Mouse (Mus musculus): ENCODE measurements around the gene Gm5901. TPM values are rescaled to one million over a fixed set of nuclear protein-coding genes. Genes with fewer than 3 reads are reported as not detected.
A peak's percentile ranks its signal among the peaks of the same experiment; 100 is the strongest.
"Not testable (repeated sequence)": the region's sequence is repeated elsewhere in the genome, so short reads cannot be mapped to it uniquely, and the experiment has no call there.

Gm5901 gene
- polyA plus RNA-seq, 1 experiment from 2014 or later: not detected

GRCm38 (mm10) chr7:105395131-105395820 lies 20.4 kb downstream of the Gm5901 start:
- no peak for DNase-seq
- H3K4me3 ChIP-seq (replicated peaks; ENCODE audit: low read depth, low read length): no peak overlapping the region
- no peak overlapping the region for H3K4me2 ChIP-seq (ENCODE audit: low read length)
- H3K4me1 ChIP-seq (ENCODE audit: control insufficient read depth, insufficient read depth, low read length): peaks cover 6% of the 10 kb centered on the region
- no peaks in the 10 kb centered on the region for H3K9me3 ChIP-seq (ENCODE audit: control insufficient read depth, low read length)
- no peak overlapping the region for H3K27ac ChIP-seq (replicated peaks; ENCODE audit: low read depth, low read length)
- H3K9ac ChIP-seq (replicated peaks; ENCODE audit: low read length): no peak overlapping the region
- no peaks in the 10 kb centered on the region for H3K27me3 ChIP-seq (ENCODE audit: control insufficient read depth, insufficient read depth, low read length)
- ATAC-seq (ENCODE audit: low FRiP score, low TSS enrichment): no peak
- peaks cover 12% of the 10 kb centered on the region for H3K36me3 ChIP-seq (ENCODE audit: control insufficient read depth, insufficient read depth, low read length)

- no peak overlapping the region for H3K27ac ChIP-seq (replicated peaks; ENCODE audit: low read depth, low read length)
- H3K4me3 ChIP-seq (replicated peaks; ENCODE audit: low read depth, low read length): no peak overlapping the region
- DNase-seq (no peak), ATAC-seq (ENCODE audit: low FRiP score, low TSS enrichment) (no peak)
- H3K4me2 ChIP-seq (ENCODE audit: low read length): no peak overlapping the region
- no peak overlapping the region for H3K9ac ChIP-seq (replicated peaks; ENCODE audit: low read length)
- peaks cover 10% of the 10 kb centered on the region for H3K36me3 ChIP-seq (ENCODE audit: control insufficient read depth, insufficient read depth, low read length)
- peaks cover 6% of the 10 kb centered on the region for H3K4me1 ChIP-seq (ENCODE audit: control insufficient read depth, insufficient read depth, low read length)
- H3K9me3 ChIP-seq (ENCODE audit: control insufficient read depth, low read length): no peaks in the 10 kb centered on the region
- no peaks in the 10 kb centered on the region for H3K27me3 ChIP-seq (ENCODE audit: control insufficient read depth, insufficient read depth, low read length)
Measured at GRCm38 (mm10) chr7:105396126-105396525, 21.3 kb downstream of the Gm5901 start.

DNA sequence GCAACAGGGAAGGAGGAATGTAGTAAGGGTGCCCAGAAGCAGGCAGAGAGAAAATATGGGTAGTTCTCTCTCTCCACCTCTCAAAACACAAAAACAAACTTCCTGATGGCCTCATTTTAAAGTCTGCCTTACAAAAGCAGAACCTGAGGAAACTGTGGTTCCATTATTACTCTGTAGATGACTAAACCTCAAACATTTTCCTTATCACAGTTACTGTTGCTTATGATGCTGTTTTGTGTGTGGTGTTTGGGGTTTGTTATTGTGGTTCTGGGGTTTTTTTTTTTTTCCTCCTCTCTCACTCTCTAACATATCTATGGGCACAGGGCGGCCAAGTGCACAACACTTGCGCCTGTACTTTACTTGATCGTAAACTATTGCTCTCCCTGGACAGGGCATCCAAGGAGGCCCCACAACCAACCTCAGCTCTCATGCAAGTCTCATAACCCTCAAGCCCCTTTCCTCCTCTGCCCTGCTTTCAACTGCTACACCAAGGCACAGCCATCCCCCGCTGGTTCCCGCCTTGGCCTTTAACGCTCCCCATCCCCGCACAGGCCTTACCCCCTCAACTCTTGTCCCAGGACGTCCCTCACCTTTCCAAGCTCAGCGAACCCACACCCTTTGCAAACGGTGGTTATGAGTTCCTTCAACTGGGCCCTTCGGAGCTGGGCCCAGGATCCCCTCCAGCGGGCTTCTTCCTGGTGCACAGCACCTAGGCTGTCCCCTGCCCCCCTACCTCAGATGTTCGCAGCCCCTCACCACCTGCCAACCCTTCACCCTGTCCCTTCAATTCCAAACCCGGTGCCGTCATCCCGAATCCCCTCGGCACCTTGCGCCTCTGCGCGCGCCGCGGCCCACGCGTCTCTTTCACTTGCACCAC lies 24.5 kb downstream of the Gm5901 start:
- Histone ChIP-seq H3K4me1 (ENCODE audit: control insufficient read depth, insufficient read depth, low read length) (peaks cover 6% of the 10 kb centered on the region), H3K36me3 (ENCODE audit: control insufficient read depth, insufficient read depth, low read length) (peaks cover 10% of the 10 kb centered on the region), H3K27ac (replicated peaks; ENCODE audit: low read depth, low read length) (peak overlapping the region; percentile 64), H3K9ac (replicated peaks; ENCODE audit: low read length) (peak overlapping the region; percentile 84), H3K4me2 (ENCODE audit: low read length) (peak overlapping the region; percentile 76), H3K27me3 (ENCODE audit: control insufficient read depth, insufficient read depth, low read length) (no peaks in the 10 kb centered on the region), H3K9me3 (ENCODE audit: control insufficient read depth, low read length) (no peaks in the 10 kb centered on the region), H3K4me3 (replicated peaks; ENCODE audit: low read depth, low read length) (peak overlapping the region; percentile 80)
- 2% methylated on average over 25 of the region's 25 CpGs for WGBS
- ATAC-seq (ENCODE audit: low FRiP score, low TSS enrichment) (no peak), DNase-seq (peak; percentile 17)

DNA sequence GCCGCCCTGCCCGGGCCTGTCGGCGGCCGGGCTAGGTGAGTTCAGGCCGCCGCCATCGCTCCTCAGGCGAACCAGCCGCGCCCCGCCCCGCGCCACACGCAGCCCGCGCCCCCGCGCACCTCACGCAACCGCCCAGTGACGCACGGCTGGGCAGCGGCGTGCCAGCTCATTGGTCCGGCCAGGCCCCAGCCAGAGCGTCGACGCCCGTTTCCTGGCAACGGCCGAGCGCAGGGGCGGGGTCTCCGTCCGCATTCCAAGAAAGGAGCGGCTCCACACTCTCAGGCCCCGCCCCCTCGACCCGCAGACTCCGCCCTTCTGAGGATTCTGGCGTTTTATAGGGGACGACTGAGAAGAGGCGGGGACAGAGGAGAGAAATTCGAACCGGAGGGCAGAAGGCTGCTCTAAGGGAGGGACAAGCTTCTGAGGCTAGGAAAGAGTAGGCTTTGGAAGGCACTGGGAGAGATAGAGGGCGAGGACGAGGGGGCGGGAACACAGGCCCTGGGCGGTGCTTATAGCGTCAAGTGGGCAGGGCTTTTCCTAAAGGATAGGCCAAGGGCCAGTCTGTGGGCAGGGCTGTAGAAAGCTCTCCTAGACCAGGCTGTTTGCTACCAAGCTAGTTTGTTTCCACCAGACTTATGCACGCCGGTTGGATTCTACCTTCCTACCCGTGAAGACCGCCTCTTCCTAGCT lies 25.2 kb downstream of the Gm5901 start, which contains the start of gene Fam160a2:
Fam160a2 (minus strand) TSS at position 120 of the 690 bp plus-strand sequence.
- peak within 1 kb of the TSS; percentile 76 for H3K4me2 ChIP-seq (ENCODE audit: low read length)
- peak within 1 kb of the TSS; percentile 80 for H3K4me3 ChIP-seq (replicated peaks; ENCODE audit: low read depth, low read length)
- H3K27ac ChIP-seq (replicated peaks; ENCODE audit: low read depth, low read length): peak within 1 kb of the TSS; percentile 79
- peaks cover 7% of the 10 kb centered on the region; the same call in 1 of the 2 replicates for H3K36me3 ChIP-seq (ENCODE audit: control insufficient read depth, insufficient read depth, low read length)
- no peaks in the 10 kb centered on the region for H3K9me3 ChIP-seq (ENCODE audit: control insufficient read depth, low read length)
- WGBS: under 1% methylated on average over 55 of the region's 55 CpGs
- peak within 1 kb of the TSS; percentile 84 for H3K9ac ChIP-seq (replicated peaks; ENCODE audit: low read length)
- peak; percentile 100 for DNase-seq
- H3K4me1 ChIP-seq (ENCODE audit: control insufficient read depth, insufficient read depth, low read length): peaks cover 6% of the 10 kb centered on the region
- no peaks in the 10 kb centered on the region for H3K27me3 ChIP-seq (ENCODE audit: control insufficient read depth, insufficient read depth, low read length)
- ATAC-seq (ENCODE audit: low FRiP score, low TSS enrichment): peak; percentile 99

- H3K4me3 ChIP-seq (replicated peaks; ENCODE audit: low read depth, low read length): no peak within 1 kb of the TSS
- 81% methylated on average over 5 of the region's 5 CpGs for WGBS
- no peaks in the 10 kb centered on the region for H3K27me3 ChIP-seq (ENCODE audit: control insufficient read depth, insufficient read depth, low read length)
- H3K27ac ChIP-seq (replicated peaks; ENCODE audit: low read depth, low read length): no peak within 1 kb of the TSS
- DNase-seq (no peak), ATAC-seq (ENCODE audit: low FRiP score, low TSS enrichment) (no peak)
- no peaks in the 10 kb centered on the region for H3K36me3 ChIP-seq (ENCODE audit: control insufficient read depth, insufficient read depth, low read length)
- H3K4me1 ChIP-seq (ENCODE audit: control insufficient read depth, insufficient read depth, low read length): peaks cover under 1% of the 10 kb centered on the region; the same call in 1 of the 2 replicates
- no peak within 1 kb of the TSS for H3K4me2 ChIP-seq (ENCODE audit: low read length)
- H3K9ac ChIP-seq (replicated peaks; ENCODE audit: low read length): no peak within 1 kb of the TSS
- no peaks in the 10 kb centered on the region for H3K9me3 ChIP-seq (ENCODE audit: control insufficient read depth, low read length)
Measured at GRCm38 (mm10) chr7:105404268-105404667, 29.4 kb downstream of the Gm5901 start, which contains the start of gene Cnga4. TSS of gene Cnga4 (plus strand) at chr7:105404568.

DNA sequence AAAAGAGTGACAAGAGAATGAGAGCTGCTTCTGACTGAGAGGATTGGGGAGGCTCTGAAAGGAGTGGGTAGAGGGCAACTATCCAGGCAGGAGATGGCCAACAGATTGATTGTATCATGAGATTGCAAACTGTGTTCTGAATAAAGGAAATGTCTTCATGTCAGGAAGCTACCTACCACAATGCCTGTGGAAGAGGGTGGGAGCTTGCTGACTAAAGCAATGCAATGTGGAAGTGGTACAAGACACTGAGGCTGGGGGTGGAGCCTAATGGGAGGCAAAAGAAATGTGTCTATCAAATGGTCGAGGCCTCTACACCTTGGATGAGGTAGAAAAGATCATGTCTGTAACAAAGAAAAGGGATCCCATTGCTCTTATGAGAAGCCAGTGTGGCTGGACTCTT lies 31.5 kb downstream of the Gm5901 start:
- WGBS: 66% methylated on average over 1 of the region's 1 CpGs
- no peak for ATAC-seq (ENCODE audit: low FRiP score, low TSS enrichment)
- no peak overlapping the region for H3K4me2 ChIP-seq (ENCODE audit: low read length)

DNA sequence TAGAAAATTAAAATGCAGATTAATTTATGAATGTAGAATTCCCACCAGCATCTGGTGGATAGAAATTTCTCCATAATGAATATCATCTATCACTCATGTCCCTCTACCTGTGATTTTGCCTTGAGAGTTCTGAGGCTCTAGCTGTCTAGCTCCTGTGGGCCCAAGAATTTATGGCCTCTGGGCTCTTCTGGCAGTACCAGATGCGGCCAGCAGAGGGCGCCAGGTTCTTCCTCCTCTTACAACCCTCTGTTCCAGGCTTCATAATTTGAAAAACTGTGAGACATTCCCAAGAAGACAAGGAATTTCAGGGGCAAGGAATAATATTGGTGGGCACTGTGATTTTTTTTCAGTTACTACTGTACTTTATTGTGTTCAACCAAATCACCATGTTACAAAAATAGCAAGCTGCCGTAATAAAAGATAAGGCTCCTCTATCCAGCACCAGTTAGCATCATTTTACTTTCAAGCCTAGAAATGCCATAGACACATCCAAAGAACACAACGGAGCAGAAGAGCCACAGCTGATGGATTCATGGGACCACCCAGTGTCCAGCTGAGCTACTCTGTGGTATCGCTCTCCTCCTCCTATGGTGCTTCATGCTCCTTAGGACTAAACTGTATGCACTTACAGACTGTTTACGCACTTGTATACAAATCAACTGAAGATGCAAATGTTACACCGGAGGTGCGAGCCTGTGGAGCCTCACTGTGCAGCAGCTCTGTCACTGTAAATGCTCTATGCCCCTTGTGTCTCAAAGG lies 37.2 kb downstream of the Gm5901 start:
- ATAC-seq (ENCODE audit: low FRiP score, low TSS enrichment) (peak; percentile 60), DNase-seq (peak; percentile 83)
- not testable (repeated sequence) for H3K4me2 ChIP-seq (ENCODE audit: low read length); H3K4me1 ChIP-seq (ENCODE audit: control insufficient read depth, insufficient read depth, low read length); H3K27ac ChIP-seq (replicated peaks; ENCODE audit: low read depth, low read length); H3K27me3 ChIP-seq (ENCODE audit: control insufficient read depth, insufficient read depth, low read length); H3K36me3 ChIP-seq (ENCODE audit: control insufficient read depth, insufficient read depth, low read length); H3K9me3 ChIP-seq (ENCODE audit: control insufficient read depth, low read length); H3K4me3 ChIP-seq (replicated peaks; ENCODE audit: low read depth, low read length); H3K9ac ChIP-seq (replicated peaks; ENCODE audit: low read length)
- WGBS: 62% methylated on average over 8 of the region's 8 CpGs

More for the DNA sequence above, 31.5 kb downstream of the Gm5901 start:
- no peak overlapping the region for H3K27ac ChIP-seq (replicated peaks; ENCODE audit: low read depth, low read length)
- no peak overlapping the region for H3K9ac ChIP-seq (replicated peaks; ENCODE audit: low read length)
- H3K4me3 ChIP-seq (replicated peaks; ENCODE audit: low read depth, low read length): no peak overlapping the region
- no peaks in the 10 kb centered on the region for H3K4me1 ChIP-seq (ENCODE audit: control insufficient read depth, insufficient read depth, low read length)
- no peaks in the 10 kb centered on the region for H3K9me3 ChIP-seq (ENCODE audit: control insufficient read depth, low read length)
- no peak for DNase-seq
- H3K27me3 ChIP-seq (ENCODE audit: control insufficient read depth, insufficient read depth, low read length): no peaks in the 10 kb centered on the region
- no peaks in the 10 kb centered on the region for H3K36me3 ChIP-seq (ENCODE audit: control insufficient read depth, insufficient read depth, low read length)

- Histone ChIP-seq H3K27me3 (ENCODE audit: control insufficient read depth, insufficient read depth, low read length) (no peaks in the 10 kb centered on the region), H3K36me3 (ENCODE audit: control insufficient read depth, insufficient read depth, low read length) (no peaks in the 10 kb centered on the region), H3K4me2 (ENCODE audit: low read length) (no peak overlapping the region), H3K9me3 (ENCODE audit: control insufficient read depth, low read length) (no peaks in the 10 kb centered on the region), H3K27ac (replicated peaks; ENCODE audit: low read depth, low read length) (no peak overlapping the region), H3K9ac (replicated peaks; ENCODE audit: low read length) (no peak overlapping the region), H3K4me3 (replicated peaks; ENCODE audit: low read depth, low read length) (no peak overlapping the region), H3K4me1 (ENCODE audit: control insufficient read depth, insufficient read depth, low read length) (no peaks in the 10 kb centered on the region)
- DNase-seq: no peak
- WGBS: 64% methylated on average over 6 of the region's 6 CpGs
- ATAC-seq (ENCODE audit: low FRiP score, low TSS enrichment): no peak
Measured at GRCm38 (mm10) chr7:105414385-105414784, 39.5 kb downstream of the Gm5901 start.

Measured in midbrain, embryonic 14.5 days (tissue).